Mouse (Mus musculus) monocyte, adult 59 days (primary cell): ENCODE data around the gene Ipo5. TPM values are rescaled to one million over a fixed set of nuclear protein-coding genes. Genes with fewer than 3 reads are reported as not detected.

Experiments
- total RNA-seq, 2 experiments: library from RNA; stranded (reverse); gene quantifications; one replicate each; pipeline ENCODE4 v1.2.4; 2023

The Ipo5 gene
- 10 to 100 TPM; 51.1 to 54.1 TPM for total RNA-seq

DNA sequence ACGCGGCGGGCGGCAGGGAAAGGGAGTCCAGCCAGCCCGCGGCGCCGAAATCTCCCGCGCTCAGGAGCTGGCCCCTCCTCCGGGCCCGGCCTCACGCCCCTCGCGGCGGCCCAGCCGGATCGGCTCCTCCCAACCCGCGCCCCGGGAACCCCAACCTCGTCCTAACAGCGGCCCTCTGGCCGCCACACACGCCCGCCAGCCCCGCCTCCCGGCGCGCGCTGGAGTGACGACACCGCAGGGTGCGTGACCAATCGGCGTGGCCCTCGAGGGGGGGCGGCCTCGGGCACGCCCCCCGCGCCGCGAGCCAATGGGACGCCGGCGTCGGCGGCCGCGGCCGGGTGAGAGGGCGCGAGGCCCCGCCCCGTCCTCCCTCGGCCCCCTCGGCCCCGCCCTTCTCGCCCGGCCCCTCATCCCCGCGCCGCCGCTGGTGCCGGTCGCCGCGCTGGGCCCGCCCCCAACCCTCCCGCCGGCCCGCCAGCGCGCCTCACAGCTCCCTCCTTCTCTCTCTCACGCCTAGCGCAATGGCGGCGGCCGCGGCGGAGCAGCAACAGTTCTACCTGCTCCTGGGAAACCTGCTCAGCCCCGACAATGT, at the start of gene Ipo5:
Gene Ipo5, plus strand, starts transcription at position 492 of the 592 bp plus-strand sequence.

Other genes with a start within 250 kb of the Ipo5 start
- 1 to 10 TPM; 2.6 to 3.6 TPM for gene Farp1, start 124.0 kb downstream of the Ipo5 start, total RNA-seq